Mouse (Mus musculus) limb, embryonic 14.5 days (tissue): ENCODE data around the gene Dnajb11. TPM values are rescaled to one million over a fixed set of nuclear protein-coding genes. Genes with fewer than 3 reads are reported as not detected.

Experiments used
- ATAC-seq: fragments of 200-750 bp; cut with Nextera tagmentation; 2 replicates; pipeline ENCODE4 v1.8.0; 2017; ENCODE audit warnings: low read depth, moderate number of reproducible peaks, moderate TSS enrichment; ENCODE audit not compliant: low FRiP score
- DNase-seq: peaks from one replicate; pipeline ENCODE4 v3.0.0-alpha.2; 2015; ENCODE audit warnings: low spot score
- H3K27ac ChIP-seq: fragments of 300-500 bp; sonication (generic); replicated peaks from 2 replicates; pipeline ENCODE4 v1.5.1; 2014; ENCODE audit warnings: low read depth, mild to moderate bottlenecking, low read length, moderate library complexity, mixed read lengths
- H3K27me3 ChIP-seq: fragments of 300-500 bp; sonication (generic); 2 replicates; pipeline ENCODE4 v1.6.1; 2014; ENCODE audit warnings: low read length, mixed read lengths; ENCODE audit not compliant: control insufficient read depth, insufficient read depth
- H3K36me3 ChIP-seq: fragments of 300-500 bp; sonication (generic); 2 replicates; pipeline ENCODE4 v1.6.1; 2014; ENCODE audit warnings: mild to moderate bottlenecking, low read length, moderate library complexity, mixed read lengths; ENCODE audit not compliant: control insufficient read depth, insufficient read depth
- H3K4me1 ChIP-seq: fragments of 300-500 bp; sonication (generic); 2 replicates; pipeline ENCODE4 v1.6.1; 2014; ENCODE audit warnings: antibody characterized with exemption, low read length, mixed read lengths; ENCODE audit not compliant: control insufficient read depth, insufficient read depth
- H3K4me2 ChIP-seq: fragments of 300-500 bp; sonication (generic); replicated peaks from 2 replicates; pipeline ENCODE4 v1.6.1; 2014; ENCODE audit warnings: low read depth, mild to moderate bottlenecking, low read length, moderate library complexity; ENCODE audit not compliant: severe bottlenecking
- H3K4me3 ChIP-seq: fragments of 300-500 bp; sonication (generic); replicated peaks from 2 replicates; pipeline ENCODE4 v1.5.1; 2014; ENCODE audit warnings: low read length
- H3K9ac ChIP-seq: fragments of 300-500 bp; sonication (generic); 2 replicates; pipeline ENCODE4 v1.6.1; 2014; ENCODE audit warnings: mild to moderate bottlenecking, low read depth, low read length, moderate library complexity; ENCODE audit not compliant: severe bottlenecking
- H3K9me3 ChIP-seq: fragments of 300-500 bp; sonication (generic); 2 replicates; pipeline ENCODE4 v1.6.1; 2016; ENCODE audit warnings: low read length; ENCODE audit not compliant: control insufficient read depth
- POLR2A ChIP-seq: fragments of 200-500 bp; IDR thresholded peaks from 2 replicates; pipeline ENCODE4 v1.8.0; 2012; ENCODE audit warnings: inconsistent platforms, mild to moderate bottlenecking, moderate library complexity, borderline replicate concordance; ENCODE audit not compliant: insufficient read depth, insufficient read length; ENCODE audit errors: extremely low read depth
- WGBS: fragments of 180-500 bp; shearing (Covaris S2); extraction: QIAGEN DNeasy Blood & Tissue Kit; methylation state at CpG from one replicate; pipeline ENCODE4 v1.1.7; 2014; 5-methylcytosine and 5-hydroxymethylcytosine counted together
- polyA plus RNA-seq, 2 experiments: library from polyadenylated mRNA; depleted of rRNA in 1 of 2; stranded (reverse) in 1 of 2; unstranded in 1 of 2; fragments of >200 nt; fragmentation: Nextera tagmentation in 1 of 2; extraction: Ambion mirVana in 1 of 2; gene quantifications; 2 replicates each; pipeline versions ENCODE4 v1.2.1 to v1.2.3; 2012 to 2014

Gene Dnajb11
- polyA plus RNA-seq, 2 experiments: 58.9 to 99.4 TPM

DNA sequence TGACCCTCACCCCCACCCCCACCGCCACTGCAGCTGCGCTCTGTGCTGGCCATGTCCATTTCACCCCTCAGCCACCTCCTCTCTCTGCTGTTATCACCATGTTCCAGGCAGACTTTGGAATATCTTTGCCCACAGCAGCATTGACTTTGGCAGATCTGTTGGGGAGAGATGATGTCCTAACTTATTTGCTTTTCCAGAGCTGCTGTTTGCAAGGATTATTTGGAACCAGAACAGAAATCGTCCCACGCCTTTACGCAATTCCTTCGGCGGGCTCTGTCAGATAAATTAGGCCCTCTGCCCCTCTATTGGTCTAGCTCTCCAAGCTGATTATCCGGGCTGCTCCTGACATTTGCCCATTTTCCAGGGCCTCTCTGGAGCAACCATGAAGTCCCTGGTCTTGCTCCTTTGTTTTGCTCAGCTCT lies 34.1 kb downstream of the Dnajb11 start:
- WGBS: 88% methylated on average over 8 of the region's 8 CpGs
- Histone ChIP-seq H3K27ac (no peak overlapping the region), H3K9ac (no peak overlapping the region), H3K9me3 (no peaks in the 10 kb centered on the region), H3K4me2 (no peak overlapping the region), H3K4me3 (no peak overlapping the region), H3K36me3 (no peaks in the 10 kb centered on the region), H3K4me1 (no peaks in the 10 kb centered on the region), H3K27me3 (no peaks in the 10 kb centered on the region)
- DNase-seq (no peak), ATAC-seq (no peak)
- TF ChIP-seq POLR2A: no peak

DNA sequence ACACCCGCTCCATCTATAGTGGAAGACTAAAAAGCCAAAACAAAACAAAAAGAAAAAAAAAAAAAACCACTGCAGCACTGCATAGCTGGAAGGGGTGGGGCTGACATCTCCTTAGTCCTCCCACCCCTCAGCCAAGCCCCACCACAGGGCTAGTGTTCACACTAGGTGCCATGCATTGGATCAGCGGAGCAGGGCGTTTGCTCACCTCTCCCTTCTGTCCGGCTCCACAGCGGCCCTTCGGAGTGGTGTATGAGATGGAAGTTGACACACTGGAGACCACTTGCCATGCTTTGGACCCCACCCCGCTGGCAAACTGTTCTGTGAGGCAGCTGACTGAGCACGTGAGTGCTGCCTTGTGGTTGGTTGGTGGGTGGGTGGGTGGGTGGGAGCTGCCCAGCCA lies 36.5 kb downstream of the Dnajb11 start:
- WGBS: 86% methylated on average over 7 of the region's 8 CpGs
- H3K9me3 ChIP-seq: no peaks in the 10 kb centered on the region

DNA sequence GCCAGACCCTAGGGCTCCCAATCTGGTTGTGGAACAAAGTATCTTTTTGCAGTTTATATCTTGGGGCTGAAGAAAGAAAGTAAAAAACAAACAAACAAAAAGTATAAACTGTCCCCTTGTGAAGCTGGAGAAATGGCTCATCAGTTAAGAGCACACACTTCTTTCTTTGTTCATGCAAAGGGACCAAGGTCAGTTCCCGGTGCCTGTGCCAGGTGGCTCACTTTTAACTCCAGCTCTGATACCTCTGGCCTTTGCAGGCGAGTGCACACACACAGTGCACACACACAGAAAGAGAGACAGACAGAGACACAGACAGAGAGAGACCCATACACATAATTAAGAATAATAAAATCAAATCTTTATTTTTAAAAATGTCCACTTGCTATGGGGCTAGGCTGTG lies 39.0 kb downstream of the Dnajb11 start:
- no peak for DNase-seq
- H3K9me3 ChIP-seq: no peaks in the 10 kb centered on the region
- H3K4me1 ChIP-seq: no peaks in the 10 kb centered on the region
- TF ChIP-seq POLR2A: no peak
- no peak overlapping the region for H3K27ac ChIP-seq
- no peaks in the 10 kb centered on the region for H3K27me3 ChIP-seq
- H3K4me2 ChIP-seq: no peak overlapping the region
- ATAC-seq: no peak
- no peaks in the 10 kb centered on the region for H3K36me3 ChIP-seq
- H3K9ac ChIP-seq: no peak overlapping the region
- WGBS: 69% methylated on average over 2 of the region's 2 CpGs
- H3K4me3 ChIP-seq: no peak overlapping the region

More for the DNA sequence above, 36.5 kb downstream of the Dnajb11 start:
- no peak for DNase-seq
- H3K36me3 ChIP-seq: no peaks in the 10 kb centered on the region
- no peak overlapping the region for H3K4me2 ChIP-seq
- no peak overlapping the region for H3K27ac ChIP-seq
- no peaks in the 10 kb centered on the region for H3K27me3 ChIP-seq
- no peak for TF ChIP-seq POLR2A
- no peak overlapping the region for H3K9ac ChIP-seq
- no peak overlapping the region for H3K4me3 ChIP-seq
- H3K4me1 ChIP-seq: no peaks in the 10 kb centered on the region
- ATAC-seq: no peak

DNA sequence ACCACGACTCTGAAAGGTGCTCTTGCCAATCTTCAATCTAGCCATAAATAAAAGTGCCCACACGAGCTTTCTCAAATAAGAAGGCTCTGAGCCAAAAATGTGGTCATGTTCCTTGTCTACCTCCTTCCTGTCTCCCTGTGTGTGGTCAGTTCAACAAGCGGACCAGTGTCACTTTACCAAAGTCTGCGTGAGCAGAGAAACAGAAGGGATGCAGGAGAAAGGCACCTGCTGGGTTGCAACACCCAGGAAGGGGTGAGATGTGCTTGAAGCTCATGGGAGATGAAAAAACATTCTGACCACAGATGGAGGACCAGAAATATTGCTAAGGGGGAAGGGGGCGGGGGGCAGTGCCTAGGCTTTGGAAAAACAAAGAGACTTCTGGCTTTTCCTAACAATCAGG lies 41.7 kb downstream of the Dnajb11 start:
- no peaks in the 10 kb centered on the region for H3K27me3 ChIP-seq
- H3K27ac ChIP-seq: no peak overlapping the region
- ATAC-seq (no peak), DNase-seq (no peak)
- H3K4me2 ChIP-seq: no peak overlapping the region
- WGBS: 47% methylated on average over 5 of the region's 5 CpGs
- no peaks in the 10 kb centered on the region for H3K4me1 ChIP-seq
- H3K4me3 ChIP-seq: no peak overlapping the region
- TF ChIP-seq POLR2A: no peak
- no peak overlapping the region for H3K9ac ChIP-seq
- no peaks in the 10 kb centered on the region for H3K36me3 ChIP-seq
- H3K9me3 ChIP-seq: no peaks in the 10 kb centered on the region

DNA sequence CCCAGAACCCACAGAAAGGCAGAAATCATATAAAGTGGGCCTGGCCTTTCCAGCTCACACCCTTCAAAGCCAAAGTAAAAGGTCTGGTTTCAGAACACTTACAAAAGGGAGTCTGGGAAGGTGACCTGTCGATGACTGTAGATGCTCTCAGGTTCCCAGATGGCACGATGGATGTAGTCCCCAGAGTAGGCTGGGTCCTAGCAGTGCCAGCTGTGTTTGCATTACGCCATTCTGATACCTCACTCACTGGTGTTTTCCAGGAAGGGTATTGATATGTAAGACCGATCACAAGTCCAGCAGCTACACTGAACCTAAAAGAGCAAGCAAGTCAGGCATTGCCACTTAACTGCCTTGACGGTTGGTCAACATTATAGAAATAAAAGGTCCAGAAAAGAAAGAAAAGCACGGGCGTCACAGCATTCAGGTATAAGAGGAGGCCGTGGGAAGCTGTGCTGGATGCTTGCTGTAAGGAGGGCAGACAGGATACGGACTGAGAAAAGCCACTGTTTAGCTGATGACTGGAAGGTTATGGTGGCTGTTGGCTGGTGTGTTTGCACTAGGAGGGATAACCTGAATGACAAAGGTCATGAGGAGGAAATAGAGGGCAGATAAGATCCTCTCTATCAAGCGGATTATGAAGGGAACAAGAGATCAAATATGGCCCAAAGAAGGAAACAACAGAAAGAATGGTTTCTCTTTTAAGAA lies 42.4 kb downstream of the Dnajb11 start:
- DNase-seq: no peak
- Histone ChIP-seq H3K27ac (no peak overlapping the region), H3K9ac (no peak overlapping the region), H3K9me3 (no peaks in the 10 kb centered on the region), H3K4me1 (no peaks in the 10 kb centered on the region), H3K36me3 (no peaks in the 10 kb centered on the region), H3K4me3 (no peak overlapping the region), H3K27me3 (no peaks in the 10 kb centered on the region), H3K4me2 (no peak overlapping the region)
- ATAC-seq: no peak
- no peak for TF ChIP-seq POLR2A
- 79% methylated on average over 10 of the region's 10 CpGs for WGBS

DNA sequence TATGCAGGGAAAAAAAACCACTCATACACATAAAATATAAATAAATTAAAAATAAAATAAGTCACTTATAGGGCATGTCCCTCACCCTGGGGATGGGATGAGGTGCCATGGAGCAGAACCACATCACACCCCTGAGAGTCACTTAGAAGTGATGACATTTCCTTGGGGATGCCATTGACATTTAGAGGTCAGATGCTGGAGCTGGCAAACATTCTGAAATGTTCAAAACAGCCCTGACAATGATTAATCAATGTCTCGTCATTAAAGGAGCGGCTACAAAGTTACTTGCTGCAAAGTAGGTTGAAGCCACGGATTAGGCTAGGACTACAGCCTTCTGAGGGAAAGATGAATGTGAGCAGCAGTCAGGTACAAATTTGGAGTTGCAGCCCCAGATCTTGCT lies 43.7 kb downstream of the Dnajb11 start:
- WGBS: 72% methylated on average over 3 of the region's 3 CpGs
- TF ChIP-seq POLR2A: no peak
- no peaks in the 10 kb centered on the region for H3K4me1 ChIP-seq
- H3K9me3 ChIP-seq: no peaks in the 10 kb centered on the region
- H3K4me2 ChIP-seq: no peak overlapping the region
- ATAC-seq (no peak), DNase-seq (no peak)
- H3K27me3 ChIP-seq: no peaks in the 10 kb centered on the region
- no peaks in the 10 kb centered on the region for H3K36me3 ChIP-seq
- no peak overlapping the region for H3K4me3 ChIP-seq
- no peak overlapping the region for H3K9ac ChIP-seq
- no peak overlapping the region for H3K27ac ChIP-seq
